Mouse (Mus musculus): ENCODE measurements at regions not wholly inside any gene's neighbourhood (a gene's known extent, or its start where the extent isn't known, plus 50 kb on each side); places are given as distances from the start of the nearest gene placed in this dataset.

DNA sequence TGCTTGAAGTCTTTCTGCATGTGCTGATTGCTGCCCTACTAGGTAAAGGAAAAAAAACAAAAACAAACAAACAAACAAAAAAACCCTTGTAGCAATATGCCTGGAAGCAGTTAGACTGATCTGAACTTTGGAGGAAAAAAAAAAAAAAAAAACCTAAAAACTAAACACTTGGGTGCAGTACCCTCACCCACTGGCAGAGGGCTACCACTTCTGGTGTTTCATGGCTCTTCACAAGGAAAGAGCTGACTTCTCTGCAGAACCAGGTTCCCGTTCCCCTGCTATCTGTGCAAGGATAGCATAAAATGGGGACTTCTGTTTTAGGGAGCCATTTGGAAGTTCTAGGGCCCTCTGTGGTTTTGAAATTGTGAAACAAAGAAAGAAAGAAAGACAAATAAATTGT lies 52.2 kb upstream of the Otud4 start:
- whole genome bisulfite sequencing, result 32% methylated on average over 1 of the region's 1 CpGs
- no peaks in the 10 kb centered on the region for H3K4me1 ChIP-seq (replicated peaks)

DNA sequence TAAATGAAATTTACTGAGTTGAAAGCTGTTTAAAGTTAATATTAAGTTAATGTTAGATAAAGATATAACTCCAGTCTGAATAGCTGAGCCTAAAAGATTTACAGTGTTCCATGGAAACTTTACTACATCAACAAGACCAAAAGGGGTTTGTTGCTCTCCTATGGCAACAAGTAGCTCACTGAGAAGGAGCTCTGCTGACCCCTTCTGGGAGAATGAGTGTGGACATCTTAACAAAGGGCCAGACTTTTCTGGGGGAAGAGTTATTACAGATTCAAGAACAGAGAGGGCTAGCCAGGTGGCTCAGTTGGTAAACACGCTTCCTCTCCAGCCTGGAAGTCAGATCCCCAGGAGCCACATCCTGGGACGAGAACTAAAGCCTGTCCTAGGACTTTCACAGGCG lies 54.5 kb upstream of the Otud4 start:
- no peak overlapping the region for H3K27ac ChIP-seq (replicated peaks)
- H3K4me3 ChIP-seq, result no peak overlapping the region
- no peak overlapping the region for H3K9ac ChIP-seq
- ATAC-seq (ENCODE audit: low FRiP score, low read depth), result peak; percentile 63; the same call in 1 of the 2 replicates
- no peak overlapping the region for H3K4me2 ChIP-seq
- no peaks in the 10 kb centered on the region for H3K27me3 ChIP-seq
- WGBS, result 35% methylated on average over 3 of the region's 3 CpGs
- no peaks in the 10 kb centered on the region for H3K9me3 ChIP-seq
- no peaks in the 10 kb centered on the region for H3K36me3 ChIP-seq
- H3K4me1 ChIP-seq (replicated peaks), result no peaks in the 10 kb centered on the region

More for the DNA sequence above, 52.2 kb upstream of the Otud4 start:
- ATAC-seq (ENCODE audit: low FRiP score, low read depth), result no peak
- H3K4me3 ChIP-seq, result no peak overlapping the region
- H3K9me3 ChIP-seq, result no peaks in the 10 kb centered on the region
- no peak overlapping the region for H3K4me2 ChIP-seq
- no peak overlapping the region for H3K9ac ChIP-seq
- no peaks in the 10 kb centered on the region for H3K36me3 ChIP-seq
- no peak overlapping the region for H3K27ac ChIP-seq (replicated peaks)
- no peaks in the 10 kb centered on the region for H3K27me3 ChIP-seq

GRCm38 (mm10) chr8:79583326-79583725 lies 56.1 kb upstream of the Otud4 start:
- H3K9ac ChIP-seq, result no peak overlapping the region
- no peak overlapping the region for H3K27ac ChIP-seq (replicated peaks)
- no peaks in the 10 kb centered on the region for H3K36me3 ChIP-seq
- no peak overlapping the region for H3K4me2 ChIP-seq
- ATAC-seq (ENCODE audit: low FRiP score, low read depth), result no peak
- 42% methylated on average over 6 of the region's 6 CpGs for WGBS
- H3K4me3 ChIP-seq, result no peak overlapping the region
- no peaks in the 10 kb centered on the region for H3K4me1 ChIP-seq (replicated peaks)
- no peaks in the 10 kb centered on the region for H3K9me3 ChIP-seq
- H3K27me3 ChIP-seq, result no peaks in the 10 kb centered on the region

DNA sequence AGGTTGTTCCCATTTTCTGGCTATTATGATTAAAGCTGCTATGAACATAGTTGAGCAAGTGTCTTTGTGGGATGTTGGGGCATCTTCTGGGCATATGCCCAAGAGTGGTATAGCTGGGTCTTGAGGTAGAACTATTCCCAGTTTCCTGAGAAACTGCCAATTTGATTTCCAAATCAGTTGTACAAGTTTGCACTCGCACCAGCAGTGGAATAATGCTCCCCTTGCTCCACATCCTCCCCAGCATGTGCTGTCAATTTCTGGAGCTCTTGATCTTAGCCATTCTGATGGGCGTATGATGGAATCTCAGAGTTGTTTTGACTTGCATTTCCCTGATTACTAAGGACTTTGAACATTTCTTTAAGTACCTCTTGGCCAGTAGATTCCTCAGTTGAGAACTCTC lies 57.2 kb upstream of the Otud4 start:
- H3K27ac ChIP-seq (replicated peaks), result no peak overlapping the region
- H3K9me3 ChIP-seq, result no peaks in the 10 kb centered on the region
- no peaks in the 10 kb centered on the region for H3K4me1 ChIP-seq (replicated peaks)
- ATAC-seq (ENCODE audit: low FRiP score, low read depth), result no peak
- H3K4me2 ChIP-seq, result no peak overlapping the region
- 89% methylated on average over 2 of the region's 2 CpGs for WGBS
- H3K9ac ChIP-seq, result no peak overlapping the region
- no peaks in the 10 kb centered on the region for H3K27me3 ChIP-seq
- H3K4me3 ChIP-seq, result no peak overlapping the region
- no peaks in the 10 kb centered on the region for H3K36me3 ChIP-seq

DNA sequence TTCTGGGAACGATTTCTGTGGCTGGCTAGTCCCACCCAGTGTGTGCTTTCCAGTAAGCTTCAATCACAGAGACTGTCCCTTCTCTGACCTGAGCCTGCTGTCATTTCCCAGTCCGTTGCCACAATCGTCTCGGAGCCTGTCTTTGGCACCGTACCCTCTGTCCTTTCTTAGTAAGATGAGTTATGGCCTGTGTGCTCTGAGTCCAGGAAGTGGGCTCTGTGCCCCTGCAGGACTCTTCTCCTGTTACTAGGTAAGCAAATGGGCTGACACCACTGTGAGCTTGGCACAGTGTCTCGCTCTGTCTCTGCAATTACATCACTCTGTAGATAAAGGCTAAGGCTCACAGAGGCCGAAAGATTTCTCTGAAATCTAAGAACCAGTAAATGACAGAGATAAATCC lies 63.3 kb upstream of the Otud4 start:
- no peak overlapping the region for H3K4me3 ChIP-seq
- no peak for ATAC-seq (ENCODE audit: low FRiP score, low read depth)
- 72% methylated on average over 7 of the region's 7 CpGs for WGBS
- H3K27ac ChIP-seq (replicated peaks), result no peak overlapping the region
- H3K4me1 ChIP-seq (replicated peaks), result no peaks in the 10 kb centered on the region
- no peaks in the 10 kb centered on the region for H3K27me3 ChIP-seq
- H3K36me3 ChIP-seq, result no peaks in the 10 kb centered on the region
- H3K4me2 ChIP-seq, result no peak overlapping the region
- H3K9me3 ChIP-seq, result no peaks in the 10 kb centered on the region
- no peak overlapping the region for H3K9ac ChIP-seq

- Histone ChIP-seq H3K4me1 (replicated peaks) (no peaks in the 10 kb centered on the region), H3K36me3 (no peaks in the 10 kb centered on the region), H3K27ac (replicated peaks) (no peak overlapping the region), H3K9ac (no peak overlapping the region), H3K9me3 (no peaks in the 10 kb centered on the region), H3K27me3 (no peaks in the 10 kb centered on the region), H3K4me2 (no peak overlapping the region), H3K4me3 (no peak overlapping the region)
- ATAC-seq (ENCODE audit: low FRiP score, low read depth), result no peak
- WGBS, result 39% methylated on average over 2 of the region's 2 CpGs
These were observed 64.2 kb upstream of the Otud4 start for GRCm38 (mm10) chr8:79575175-79575734.

GRCm38 (mm10) chr8:79573491-79573890 lies 65.9 kb upstream of the Otud4 start:
- Histone ChIP-seq H3K4me3 (no peak overlapping the region), H3K9ac (no peak overlapping the region), H3K27ac (replicated peaks) (no peak overlapping the region), H3K36me3 (no peaks in the 10 kb centered on the region), H3K27me3 (no peaks in the 10 kb centered on the region), H3K4me2 (no peak overlapping the region), H3K9me3 (no peaks in the 10 kb centered on the region), H3K4me1 (replicated peaks) (no peaks in the 10 kb centered on the region)
- 88% methylated on average over 7 of the region's 7 CpGs for WGBS
- ATAC-seq (ENCODE audit: low FRiP score, low read depth), result no peak

- no peak overlapping the region for H3K4me3 ChIP-seq
- no peak overlapping the region for H3K27ac ChIP-seq (replicated peaks)
- 95% methylated on average over 5 of the region's 5 CpGs for WGBS
- H3K9me3 ChIP-seq, result no peaks in the 10 kb centered on the region
- ATAC-seq (ENCODE audit: low FRiP score, low read depth), result no peak
- no peaks in the 10 kb centered on the region for H3K27me3 ChIP-seq
- no peaks in the 10 kb centered on the region for H3K36me3 ChIP-seq
- no peaks in the 10 kb centered on the region for H3K4me1 ChIP-seq (replicated peaks)
- H3K4me2 ChIP-seq, result no peak overlapping the region
- no peak overlapping the region for H3K9ac ChIP-seq
These were observed 66.9 kb upstream of the Otud4 start for GRCm38 (mm10) chr8:79572526-79572925.

DNA sequence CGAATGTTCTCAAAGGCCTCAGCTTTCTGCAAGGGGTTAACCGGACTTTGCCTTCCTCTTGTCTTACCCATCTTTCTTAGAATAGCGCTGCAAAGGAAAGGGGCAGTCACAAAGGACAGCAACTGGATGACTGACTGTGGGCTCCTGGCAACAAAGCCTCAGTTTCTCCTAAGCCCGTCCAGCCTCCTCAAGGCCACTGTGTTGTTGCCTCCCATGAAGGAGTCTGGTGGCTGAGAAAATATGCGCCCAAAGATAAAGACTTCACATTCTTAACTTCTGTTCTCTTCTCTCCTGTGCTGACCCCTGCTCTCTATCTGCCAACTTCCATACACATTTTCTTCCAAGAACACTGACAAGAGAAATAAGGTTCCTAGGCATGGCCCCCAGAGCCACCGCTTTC lies 76.3 kb upstream of the Otud4 start:
- Histone ChIP-seq H3K4me1 (replicated peaks) (peaks cover 3% of the 10 kb centered on the region; the same call in 1 of the 2 replicates), H3K9ac (no peak overlapping the region), H3K27ac (replicated peaks) (no peak overlapping the region), H3K4me3 (no peak overlapping the region), H3K27me3 (no peaks in the 10 kb centered on the region), H3K4me2 (no peak overlapping the region), H3K9me3 (no peaks in the 10 kb centered on the region), H3K36me3 (no peaks in the 10 kb centered on the region)
- ATAC-seq (ENCODE audit: low FRiP score, low read depth), result no peak
- WGBS, result 68% methylated on average over 6 of the region's 6 CpGs

DNA sequence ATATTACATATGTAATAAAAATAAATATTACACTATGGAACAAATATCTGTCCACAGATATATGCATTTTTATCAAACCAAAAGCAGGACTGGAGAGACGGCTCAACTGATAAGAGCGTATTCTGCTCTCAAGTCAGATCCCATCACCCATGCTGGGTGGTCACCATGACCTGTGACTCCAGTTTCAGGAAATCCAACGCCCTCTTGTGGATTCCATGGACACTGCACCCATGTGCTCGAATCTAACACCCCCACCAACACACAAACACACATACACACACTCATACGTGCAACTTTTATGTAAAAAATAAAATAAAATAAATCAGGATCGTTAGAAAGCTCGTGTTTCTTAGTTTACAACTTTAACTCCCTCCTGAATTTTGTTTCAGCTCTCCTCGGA lies 76.7 kb upstream of the Otud4 start:
- Histone ChIP-seq H3K9me3 (no peaks in the 10 kb centered on the region), H3K4me3 (no peak overlapping the region), H3K9ac (no peak overlapping the region), H3K27ac (replicated peaks) (no peak overlapping the region), H3K27me3 (no peaks in the 10 kb centered on the region), H3K4me2 (no peak overlapping the region), H3K4me1 (replicated peaks) (peaks cover 3% of the 10 kb centered on the region; the same call in 1 of the 2 replicates), H3K36me3 (no peaks in the 10 kb centered on the region)
- 79% methylated on average over 8 of the region's 8 CpGs for WGBS
- no peak for ATAC-seq (ENCODE audit: low FRiP score, low read depth)

DNA sequence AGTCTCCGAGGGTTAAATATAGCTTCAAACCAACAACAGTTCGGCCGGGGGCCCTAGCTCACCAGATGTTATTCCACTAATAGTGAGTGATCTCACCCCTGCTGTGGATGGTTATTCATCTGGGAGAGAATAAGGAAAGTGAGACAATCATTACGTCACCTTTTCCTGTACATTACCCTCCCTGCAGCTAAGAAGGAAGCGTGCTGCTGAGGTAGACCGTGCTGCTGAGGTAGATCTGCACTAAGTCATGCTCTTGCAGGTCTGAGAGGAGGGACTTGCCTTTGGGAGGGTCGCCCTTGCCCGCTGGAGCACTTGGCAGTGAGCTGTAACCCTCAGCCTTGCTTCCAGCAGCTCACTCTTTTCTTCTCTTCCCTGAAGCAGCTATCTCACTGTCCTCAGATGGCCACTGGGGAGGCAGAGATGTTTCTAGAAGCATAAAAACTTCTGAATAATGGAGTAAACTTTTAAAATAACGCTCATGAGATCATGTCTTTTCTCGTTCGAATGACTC lies 77.3 kb upstream of the Otud4 start:
- H3K4me2 ChIP-seq, result 0 out of 2 replicates have a peak overlapping the region, but pooled peaks have one; percentile 4
- WGBS, result 59% methylated on average over 11 of the region's 11 CpGs
- 0 out of 2 replicates have a peak overlapping the region, but pooled peaks have one; percentile 23 for H3K27ac ChIP-seq (replicated peaks)

GRCm38 (mm10) chr8:79561269-79562063 lies 78.0 kb upstream of the Otud4 start:
- Histone ChIP-seq H3K4me3 (no peak overlapping the region), H3K36me3 (no peaks in the 10 kb centered on the region), H3K4me1 (replicated peaks) (peaks cover 3% of the 10 kb centered on the region; the same call in 1 of the 2 replicates), H3K27ac (replicated peaks) (peak overlapping the region; percentile 56), H3K9ac (no peak overlapping the region), H3K27me3 (no peaks in the 10 kb centered on the region), H3K9me3 (no peaks in the 10 kb centered on the region), H3K4me2 (0 out of 2 replicates have a peak overlapping the region, but pooled peaks have one; percentile 4)
- ATAC-seq (ENCODE audit: low FRiP score, low read depth), result no peak
- WGBS, result 61% methylated on average over 9 of the region's 9 CpGs

More for the DNA sequence above, 77.3 kb upstream of the Otud4 start:
- Histone ChIP-seq H3K27me3 (no peaks in the 10 kb centered on the region), H3K4me1 (replicated peaks) (peaks cover 3% of the 10 kb centered on the region; the same call in 1 of the 2 replicates), H3K9me3 (no peaks in the 10 kb centered on the region), H3K9ac (no peak overlapping the region), H3K36me3 (no peaks in the 10 kb centered on the region), H3K4me3 (no peak overlapping the region)
- peak; percentile 77; the same call in 1 of the 2 replicates for ATAC-seq (ENCODE audit: low FRiP score, low read depth)

All from hindbrain, embryonic 15.5 days (tissue).